Mouse (Mus musculus) heart, adult 2 months (tissue): ENCODE results near the gene Msi2.

Source experiments
- CTCF ChIP-seq: fragments of 200-600 bp; IDR thresholded peaks from 2 replicates; pipeline ENCODE4 v1.8.1; 2022; ENCODE audit warnings: antibody characterized with exemption, mild to moderate bottlenecking, moderate library complexity
- POLR2A ChIP-seq: fragments of 200-500 bp; IDR thresholded peaks from 2 replicates; pipeline ENCODE4 v1.6.1; 2011; ENCODE audit warnings: mild to moderate bottlenecking, low read depth, low read length, control low read depth; ENCODE audit not compliant: insufficient read depth

DNA sequence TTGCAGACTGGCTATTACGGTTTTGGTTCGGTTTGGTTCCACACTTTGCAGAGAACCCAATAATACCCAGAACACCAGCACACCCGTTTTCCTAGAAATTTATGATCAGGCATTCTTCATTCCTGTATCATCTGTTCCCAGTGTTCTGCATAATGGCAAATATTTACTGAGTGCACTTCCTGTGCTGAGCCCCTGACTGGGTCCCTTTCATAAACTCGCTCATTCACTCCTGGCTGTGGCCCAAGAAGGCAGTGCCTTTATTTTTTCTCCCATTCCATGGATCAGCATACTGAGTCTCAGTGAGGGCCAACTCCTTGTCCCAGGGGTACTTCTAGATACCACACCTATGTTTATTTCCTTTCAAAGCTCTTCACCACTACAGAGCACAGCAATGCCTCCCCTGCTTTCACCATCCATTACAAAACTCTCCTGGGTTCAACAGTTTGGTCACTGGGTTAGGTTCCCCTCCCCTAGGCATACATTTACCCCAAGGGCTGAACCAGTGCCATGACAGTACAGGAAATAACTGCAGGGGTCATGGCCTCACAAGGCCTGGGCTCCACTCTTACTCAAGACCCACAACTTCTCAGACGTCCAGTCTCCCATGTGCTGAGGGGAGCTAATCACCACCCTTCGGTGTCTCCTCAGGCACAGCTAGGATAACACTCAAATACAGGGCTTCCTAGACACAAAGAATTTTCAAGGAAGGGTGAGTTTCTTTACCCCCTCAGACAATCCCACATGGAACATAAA lies 160.3 kb downstream of the Msi2 start:
- TF ChIP-seq CTCF (no peak), POLR2A (no peak)
